Mouse (Mus musculus) embryonic facial prominence, embryonic 14.5 days (tissue): ENCODE measurements around the gene Ppip5k1. TPM values are rescaled to one million over a fixed set of nuclear protein-coding genes. Genes with fewer than 3 reads are reported as not detected.

Experiments
- ATAC-seq: fragments of 200-750 bp; cut with Nextera tagmentation; 2 replicates; pipeline ENCODE4 v1.8.0; 2017; ENCODE audit warnings: low read depth, moderate number of reproducible peaks, moderate TSS enrichment
- DNase-seq: peaks from one replicate; pipeline ENCODE4 v3.0.0-alpha.2; 2015; ENCODE audit warnings: low spot score
- H3K27ac ChIP-seq: fragments of 300-500 bp; sonication (generic); replicated peaks from 2 replicates; pipeline ENCODE4 v1.5.1; 2014; ENCODE audit warnings: low read depth, mild to moderate bottlenecking, low read length, moderate library complexity
- H3K27me3 ChIP-seq: fragments of 300-500 bp; sonication (generic); replicated peaks from 2 replicates; pipeline ENCODE4 v1.6.1; 2014; ENCODE audit warnings: low read length; ENCODE audit not compliant: control insufficient read depth, insufficient read depth
- H3K36me3 ChIP-seq: fragments of 300-500 bp; sonication (generic); 2 replicates; pipeline ENCODE4 v1.6.1; 2014; ENCODE audit warnings: low read length, mixed read lengths; ENCODE audit not compliant: control insufficient read depth, insufficient read depth
- H3K4me1 ChIP-seq: fragments of 300-500 bp; sonication (generic); 2 replicates; pipeline ENCODE4 v1.6.1; 2014; ENCODE audit warnings: antibody characterized with exemption, low read length; ENCODE audit not compliant: control insufficient read depth, insufficient read depth
- H3K4me2 ChIP-seq: fragments of 300-500 bp; sonication (generic); 2 replicates; pipeline ENCODE4 v1.6.1; 2014; ENCODE audit warnings: low read depth, mild to moderate bottlenecking, low read length, moderate library complexity, mixed read lengths
- H3K4me3 ChIP-seq: fragments of 300-500 bp; sonication (generic); 2 replicates; pipeline ENCODE4 v1.5.1; 2014; ENCODE audit warnings: low read depth, mild to moderate bottlenecking, low read length
- H3K9ac ChIP-seq: fragments of 300-500 bp; sonication (generic); 2 replicates; pipeline ENCODE4 v1.6.1; 2014; ENCODE audit warnings: low read depth, mild to moderate bottlenecking, low read length, moderate library complexity, mixed read lengths
- H3K9me3 ChIP-seq: fragments of 300-500 bp; sonication (generic); 2 replicates; pipeline ENCODE4 v1.6.1; 2016; ENCODE audit warnings: low read length; ENCODE audit not compliant: control insufficient read depth
- WGBS: fragments of 180-500 bp; shearing (Covaris S2); extraction: QIAGEN DNeasy Blood & Tissue Kit; methylation state at CpG from one replicate; pipeline ENCODE4 v1.1.7; 2014; 5-methylcytosine and 5-hydroxymethylcytosine counted together
- polyA plus RNA-seq: library from polyadenylated mRNA; unstranded; fragments of >200 nt; fragmentation: Nextera tagmentation; extraction: Ambion mirVana; gene quantifications from 2 replicates; pipeline ENCODE4 v1.2.1, GENCODE M21; 2014

The Ppip5k1 gene
- polyA plus RNA-seq, 1 experiment from 2014 or later = 7.6 TPM

DNA sequence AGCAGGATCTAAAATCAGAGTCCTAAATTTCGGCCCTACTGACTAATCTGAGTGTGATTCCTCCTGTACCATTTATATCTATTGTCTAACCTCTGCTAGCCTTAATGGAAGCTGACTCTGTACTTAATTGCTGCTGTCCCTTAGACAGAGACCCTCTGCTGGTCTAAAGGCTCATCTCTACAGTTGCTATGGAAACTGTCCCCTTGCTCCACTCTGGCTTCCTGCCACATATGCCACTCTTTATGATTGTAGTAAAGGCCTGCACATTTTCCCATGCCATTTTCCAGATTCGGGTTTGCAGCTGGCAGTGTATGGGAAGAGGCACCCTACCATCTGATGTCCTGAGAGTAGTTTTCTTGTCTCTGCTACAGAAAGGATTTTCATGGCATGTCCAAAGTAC is 67.3 kb downstream of the Ppip5k1 start:
- no peak overlapping the region for H3K9ac ChIP-seq
- 68% methylated on average over 2 of the region's 2 CpGs for WGBS
- H3K36me3 ChIP-seq = no peaks in the 10 kb centered on the region
- ATAC-seq (no peak), DNase-seq (no peak)
- no peaks in the 10 kb centered on the region for H3K9me3 ChIP-seq
- no peak overlapping the region for H3K4me2 ChIP-seq
- no peak overlapping the region for H3K27ac ChIP-seq
- H3K27me3 ChIP-seq = peaks cover 12% of the 10 kb centered on the region
- peaks cover 5% of the 10 kb centered on the region for H3K4me1 ChIP-seq
- no peak overlapping the region for H3K4me3 ChIP-seq

- H3K36me3 ChIP-seq = peaks cover 30% of the 10 kb centered on the region
- peak overlapping the region; percentile 61 for H3K4me2 ChIP-seq
- DNase-seq (peak; percentile 41), ATAC-seq (no peak; the same call in 1 of the 2 replicates)
- H3K27ac ChIP-seq = peak overlapping the region; percentile 64; the same call in 1 of the 2 replicates
- no peaks in the 10 kb centered on the region for H3K9me3 ChIP-seq
- 19% methylated on average over 4 of the region's 4 CpGs for WGBS
- no peaks in the 10 kb centered on the region for H3K27me3 ChIP-seq
- peaks cover 5% of the 10 kb centered on the region for H3K4me1 ChIP-seq
- H3K4me3 ChIP-seq = peak overlapping the region; percentile 96
- H3K9ac ChIP-seq = peak overlapping the region; percentile 52; the same call in 1 of the 2 replicates
These were observed 83.2 kb downstream of the Ppip5k1 start for GRCm38 (mm10) chr2:121271928-121272516.

DNA sequence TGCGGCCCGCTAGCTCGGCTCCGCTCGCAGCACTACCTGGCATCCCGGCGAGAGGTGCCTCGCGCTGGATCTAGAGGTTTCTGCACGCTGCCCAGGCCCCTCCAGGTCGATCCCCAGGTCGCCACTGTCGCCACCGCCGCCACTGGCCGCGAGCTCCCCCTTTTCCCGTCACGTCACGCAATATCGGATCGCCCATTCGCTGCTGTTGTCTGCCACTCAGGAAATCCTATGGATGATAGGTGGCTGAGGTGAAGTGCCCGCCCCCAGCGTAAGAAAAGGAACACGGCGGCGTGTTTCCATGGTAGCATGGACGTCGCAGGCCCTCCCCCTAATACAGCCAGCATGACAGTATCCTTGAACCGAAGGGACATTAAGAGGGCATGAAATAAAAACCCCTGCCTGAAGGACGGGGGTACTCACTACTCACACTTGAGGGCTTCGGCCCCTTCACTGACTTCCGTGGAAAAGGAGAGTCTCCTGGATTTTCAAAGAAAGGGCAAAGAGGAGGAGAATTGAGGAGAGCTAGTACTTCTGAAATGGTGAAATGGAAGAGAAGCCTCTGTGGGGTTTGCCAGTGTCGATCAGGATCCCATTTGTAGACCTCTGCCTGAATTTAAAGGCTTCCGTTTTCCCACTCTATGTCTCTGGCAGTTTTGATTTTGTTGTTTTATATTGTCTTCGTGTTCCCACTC is 83.8 kb downstream of the Ppip5k1 start, which contains the start of gene Trp53bp1:
Trp53bp1 (minus strand) TSS at position 172 of the 692 bp plus-strand sequence.
- ATAC-seq (peak; percentile 99), DNase-seq (peak; percentile 98)
- H3K27me3 ChIP-seq = no peaks in the 10 kb centered on the region
- peak within 1 kb of the TSS; percentile 61 for H3K4me2 ChIP-seq
- H3K36me3 ChIP-seq = peaks cover 36% of the 10 kb centered on the region
- H3K27ac ChIP-seq = peak within 1 kb of the TSS; percentile 89
- WGBS = under 1% methylated on average over 37 of the region's 37 CpGs
- H3K4me1 ChIP-seq = peaks cover 5% of the 10 kb centered on the region
- no peaks in the 10 kb centered on the region for H3K9me3 ChIP-seq
- peak within 1 kb of the TSS; percentile 89 for H3K9ac ChIP-seq
- H3K4me3 ChIP-seq = peak within 1 kb of the TSS; percentile 96

- Histone ChIP-seq H3K4me1 (peaks cover 5% of the 10 kb centered on the region), H3K4me2 (peak overlapping the region; percentile 61), H3K9me3 (no peaks in the 10 kb centered on the region), H3K27ac (peak overlapping the region; percentile 89), H3K4me3 (peak overlapping the region; percentile 96), H3K9ac (peak overlapping the region; percentile 89), H3K36me3 (peaks cover 36% of the 10 kb centered on the region), H3K27me3 (no peaks in the 10 kb centered on the region)
- ATAC-seq = peak; percentile 77
- DNase-seq = peak; percentile 26
- WGBS = 2% methylated on average over 29 of the region's 35 CpGs
These were observed 84.5 kb downstream of the Ppip5k1 start for GRCm38 (mm10) chr2:121270521-121271235.

DNA sequence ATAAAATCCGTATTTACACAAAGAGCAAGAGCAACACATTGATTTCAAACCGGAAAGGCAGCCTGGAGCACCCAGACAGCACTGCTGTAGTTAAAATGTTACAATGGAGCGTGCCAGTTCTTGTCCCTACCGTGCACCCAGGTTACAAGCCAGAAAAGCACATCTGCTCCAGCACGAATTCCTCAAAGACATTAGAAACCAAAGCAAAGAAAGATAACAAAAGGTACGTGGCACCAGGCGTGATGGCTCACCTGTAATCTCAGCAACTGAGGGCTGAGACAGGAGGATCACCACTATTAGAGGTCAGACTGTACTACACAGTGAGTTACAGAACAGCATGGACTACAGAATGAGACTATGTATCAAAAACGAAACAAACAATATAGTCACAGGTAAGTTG is 86.8 kb downstream of the Ppip5k1 start:
- H3K27ac ChIP-seq = no peak overlapping the region
- no peak overlapping the region for H3K4me2 ChIP-seq
- no peak overlapping the region for H3K9ac ChIP-seq
- DNase-seq = peak; percentile 22
- no peak overlapping the region for H3K4me3 ChIP-seq
- WGBS = 75% methylated on average over 8 of the region's 8 CpGs
- H3K4me1 ChIP-seq = peaks cover 5% of the 10 kb centered on the region
- H3K36me3 ChIP-seq = peaks cover 46% of the 10 kb centered on the region
- ATAC-seq = no peak
- no peaks in the 10 kb centered on the region for H3K9me3 ChIP-seq
- H3K27me3 ChIP-seq = no peaks in the 10 kb centered on the region

Other genes starting within 250 kb of the Ppip5k1 start
- gene Tgm7, start 245.6 kb downstream of the Ppip5k1 start, polyA plus RNA-seq = not detected in 2 replicates
- 20.3 and 20.4 TPM in 2 replicates for gene Adal, start 215.0 kb downstream of the Ppip5k1 start, polyA plus RNA-seq
- gene Lcmt2, start 214.7 kb downstream of the Ppip5k1 start, polyA plus RNA-seq = 14.9 and 16.9 TPM in 2 replicates
- gene Tubgcp4, start 184.7 kb downstream of the Ppip5k1 start, polyA plus RNA-seq = 39.5 and 41.6 TPM in 2 replicates
- 7.3 and 7.4 TPM in 2 replicates for gene Zscan29, start 184.3 kb downstream of the Ppip5k1 start, polyA plus RNA-seq
- gene Trp53bp1, start 84.0 kb downstream of the Ppip5k1 start, polyA plus RNA-seq = 50.3 and 60.5 TPM in 2 replicates
- gene Map1a, start 65.8 kb downstream of the Ppip5k1 start, polyA plus RNA-seq = 10.9 and 15.8 TPM in 2 replicates
- 21.7 and 31.2 TPM in 2 replicates for gene Ckmt1, start 2.3 kb upstream of the Ppip5k1 start, polyA plus RNA-seq
- gene Strc, start 31.8 kb upstream of the Ppip5k1 start, polyA plus RNA-seq = 0.04 and 0.07 TPM in 2 replicates
- gene Pdia3, start 58.4 kb upstream of the Ppip5k1 start, polyA plus RNA-seq = 572 and 576 TPM in 2 replicates
- gene Catsper2, start 58.4 kb upstream of the Ppip5k1 start, polyA plus RNA-seq = 1.7 and 2.1 TPM in 2 replicates
- 19.6 and 19.7 TPM in 2 replicates for gene Ell3, start 88.9 kb upstream of the Ppip5k1 start, polyA plus RNA-seq
- 639 and 673 TPM in 2 replicates for gene Serf2, start 93.8 kb upstream of the Ppip5k1 start, polyA plus RNA-seq
- 92.5 and 92.9 TPM in 2 replicates for gene Hypk, start 97.9 kb upstream of the Ppip5k1 start, polyA plus RNA-seq
- 0.24 and 0.32 TPM in 2 replicates for gene Serinc4, start 101.4 kb upstream of the Ppip5k1 start, polyA plus RNA-seq
- gene Mfap1b, start 118.7 kb upstream of the Ppip5k1 start, polyA plus RNA-seq = 52.4 and 56.7 TPM in 2 replicates
- 21.9 and 23.3 TPM in 2 replicates for gene Mfap1a, start 151.3 kb upstream of the Ppip5k1 start, polyA plus RNA-seq
- 5.3 and 5.6 TPM in 2 replicates for gene Wdr76, start 151.3 kb upstream of the Ppip5k1 start, polyA plus RNA-seq